Comparison of ENCODE assay signal across 29 mouse cellular contexts in the genomic region with DNA sequence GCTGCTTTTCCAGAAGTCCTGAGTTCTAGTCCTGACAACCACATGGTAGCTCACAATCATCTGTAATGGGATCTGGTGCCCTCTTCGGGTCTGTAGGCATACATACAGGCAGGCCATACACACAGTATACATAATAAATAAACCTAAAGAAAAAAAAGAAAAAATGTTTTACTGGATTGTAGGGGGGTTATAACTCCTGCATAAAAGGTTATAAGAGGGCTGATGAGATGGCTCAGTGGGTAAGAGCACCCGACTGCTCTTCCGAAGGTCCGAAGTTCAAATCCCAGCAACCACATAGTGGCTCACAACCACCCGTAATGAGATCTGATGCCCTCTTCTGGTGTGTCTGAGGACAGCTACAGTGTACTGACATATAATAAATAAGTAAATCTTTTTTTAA. TPM values are rescaled to one million over a fixed set of nuclear protein-coding genes. Genes with fewer than 3 reads are reported as not detected.
A peak's percentile ranks its signal among the peaks of the same experiment; 100 is the strongest.
DNase-seq lines count a peak whose midpoint lies in the region; ATAC-seq and TF ChIP-seq lines count a peak whose summit lies in the region.
"Not testable (repeated sequence)": the region's sequence is repeated elsewhere in the genome, so short reads cannot be mapped to it uniquely, and the experiment has no call there.
"Had no signal": no experiment of that assay in that cellular context is flagged by ENCODE, and none has a peak within 500 bp of the region (broad histone marks: within the 10 kb centered on the region; RNA-seq: fewer than 3 reads in every experiment).

No protein-coding gene starts in this region.

- H3K4me1 ChIP-seq in E14TG2a.4 (replicated peaks; ENCODE audit: low read depth, low read length): peaks cover 47% of the 10 kb centered on the region
- peaks cover 52% of the 10 kb centered on the region for H3K4me1 ChIP-seq in erythroblast, embryonic 14.5 days (ENCODE audit: control insufficient read depth)
- H3K4me1 ChIP-seq in liver, embryonic 13.5 days (replicated peaks): peaks cover 44% of the 10 kb centered on the region
- peaks cover 39% of the 10 kb centered on the region for H3K4me1 ChIP-seq in liver, embryonic 16.5 days (ENCODE audit: control insufficient read depth, low read depth, low read length)

- H3ac ChIP-seq in myocyte (ENCODE audit: control insufficient read depth, insufficient read length): not testable (repeated sequence)

- TF ChIP-seq POLR2A in myocyte (IDR thresholded peaks at IDR 0.05; ENCODE audit: insufficient read length, low read depth): not testable (repeated sequence)

- not testable (repeated sequence) for H3K27ac ChIP-seq in layer of hippocampus, adult 2 months; liver, embryonic 13.5 days; liver, embryonic 16.5 days (ENCODE audit: low read length)

- peaks cover 28% of the 10 kb centered on the region for H3K79me2 ChIP-seq in myocyte (ENCODE audit: control insufficient read depth, insufficient read depth)

- TF ChIP-seq CTCF in E14TG2a.4 (conservative IDR thresholded peaks at IDR 0.05; ENCODE audit: low read length): 0 out of 2 replicates have a peak, but pooled peaks have one; percentile 10
- 0 out of 2 replicates have a peak, but pooled peaks have one; percentile 30 for TF ChIP-seq CTCF in layer of hippocampus, adult 2 months (conservative IDR thresholded peaks at IDR 0.05)

- not testable (repeated sequence) for ATAC-seq in liver, embryonic 13.5 days (ENCODE audit: low read depth); liver, embryonic 16.5 days (ENCODE audit: low read depth)

- WGBS in liver, embryonic 13.5 days (ENCODE audit: insufficient replicate concordance): 77% methylated on average over 5 of the region's 5 CpGs
- 78% methylated on average over 5 of the region's 5 CpGs for WGBS in liver, embryonic 16.5 days (ENCODE audit: insufficient replicate concordance)

- H3K36me3 ChIP-seq in E14TG2a.4 (ENCODE audit: insufficient read depth, low read length): peaks cover 28% of the 10 kb centered on the region
- peaks cover 26% of the 10 kb centered on the region for H3K36me3 ChIP-seq in erythroblast, embryonic 14.5 days (ENCODE audit: control insufficient read depth)
- H3K36me3 ChIP-seq in liver, embryonic 13.5 days; liver, embryonic 16.5 days (ENCODE audit: control insufficient read depth, insufficient read depth); myocyte (ENCODE audit: control insufficient read depth, insufficient read depth): not testable (repeated sequence)

- peak; percentile 49 for DNase-seq in 416B (ENCODE audit: low read depth)
- DNase-seq in induced T-regulatory cell, adult 2 months (ENCODE audit: low read depth): peak; percentile 20
- not testable (repeated sequence) for DNase-seq in layer of hippocampus, adult 2 months (ENCODE audit: low spot score in 2 of 2); liver, embryonic 13.5 days

- H3K4me3 ChIP-seq in E14TG2a.4 (replicated peaks; ENCODE audit: low read length) (peak overlapping the region; percentile 95; the same call in 1 of the 2 replicates), myocyte (peak overlapping the region; percentile 92)
- peak overlapping the region; percentile 70 for H3K4me3 ChIP-seq in erythroblast, embryonic 14.5 days (replicated peaks)
- not testable (repeated sequence) for H3K4me3 ChIP-seq in layer of hippocampus, adult 2 months; liver, embryonic 16.5 days (ENCODE audit: low read depth, low read length)
- peak overlapping the region; percentile 89; the same call in 1 of the 2 replicates for H3K4me3 ChIP-seq in liver, embryonic 13.5 days (replicated peaks)

- not testable (repeated sequence) for H3K27me3 ChIP-seq in E14TG2a.4 (ENCODE audit: insufficient read depth, low read length); erythroblast, embryonic 14.5 days (ENCODE audit: control insufficient read depth); liver, embryonic 13.5 days; liver, embryonic 16.5 days (ENCODE audit: control insufficient read depth, insufficient read depth, low read depth, low read length); myocyte (ENCODE audit: control insufficient read depth, insufficient read depth, insufficient read length)

- peaks cover 35% of the 10 kb centered on the region for H3K9me3 ChIP-seq in E14TG2a.4 (ENCODE audit: low read length)
- H3K9me3 ChIP-seq in erythroblast, embryonic 14.5 days (ENCODE audit: control insufficient read depth, low read length); liver, embryonic 13.5 days (replicated peaks); liver, embryonic 16.5 days (replicated peaks; ENCODE audit: control insufficient read depth, low read length): not testable (repeated sequence)

- H3K9ac ChIP-seq in liver, embryonic 13.5 days; liver, embryonic 16.5 days (ENCODE audit: low read depth, low read length): not testable (repeated sequence)

- peak overlapping the region; percentile 98 for H3K4me2 ChIP-seq in liver, embryonic 13.5 days
- H3K4me2 ChIP-seq in liver, embryonic 16.5 days (ENCODE audit: low read depth, low read length): peak overlapping the region; percentile 94; the same call in 1 of the 2 replicates
- not testable (repeated sequence) for H3K4me2 ChIP-seq in myocyte (ENCODE audit: low read depth)

RNA-seq across cellular contexts. Expression of a gene that starts 1.2 kb away (rescaled TPM):
- 21.8 and 26.2 TPM in 2 replicates for polyA plus RNA-seq in erythroblast, embryonic 14.5 days (2012)
- total RNA-seq in layer of hippocampus, adult 2 months (2021): 100 to 1,000 TPM; 232 to 233 TPM
- polyA plus RNA-seq in liver, embryonic 13.5 days (2015; fragmentation: Nextera tagmentation; extraction: Ambion mirVana): 94.0 and 98.3 TPM in 2 replicates
- 83.0 and 83.2 TPM in 2 replicates for polyA plus RNA-seq in liver, embryonic 16.5 days (2015; fragmentation: Nextera tagmentation; extraction: Ambion mirVana)
- polyA plus RNA-seq in myocyte (2012; fragmentation: generic; extraction: Trizol): 122 TPM

RNA-seq across cellular contexts. Expression of a gene that starts 30.6 kb away (rescaled TPM):
- not detected in 2 replicates for polyA plus RNA-seq in erythroblast, embryonic 14.5 days (2012)
- not detected for total RNA-seq in layer of hippocampus, adult 2 months (2021)
- polyA plus RNA-seq in liver, embryonic 13.5 days (2015; fragmentation: Nextera tagmentation; extraction: Ambion mirVana): not detected in 2 replicates
- polyA plus RNA-seq in liver, embryonic 16.5 days (2015; fragmentation: Nextera tagmentation; extraction: Ambion mirVana): not detected in 2 replicates
- polyA plus RNA-seq in myocyte (2012; fragmentation: generic; extraction: Trizol): 1.1 TPM
- total RNA-seq: gastrocnemius, adult 2 months; gastrocnemius, postnatal 14 days; gastrocnemius, postnatal 4 days; heart, postnatal 10 days; heart, postnatal 36 days had no signal
- polyA plus RNA-seq: C2C12; embryonic facial prominence, embryonic 10.5 days; forebrain, embryonic 10.5 days; forebrain, embryonic 13.5 days; forebrain, embryonic 16.5 days; G1E; heart, embryonic 11.5 days; heart, embryonic 15.5 days; hindbrain, embryonic 10.5 days; hindbrain, embryonic 13.5 days; hindbrain, embryonic 16.5 days; inflammation-experienced regulatory T-cells, adult 6 months had no signal

RNA-seq across cellular contexts. Expression of a gene that starts 32.3 kb away (rescaled TPM):
- polyA plus RNA-seq in erythroblast, embryonic 14.5 days (2012): not detected in 2 replicates
- under 1 TPM; 0.46 to 0.54 TPM for total RNA-seq in layer of hippocampus, adult 2 months (2021)
- polyA plus RNA-seq in liver, embryonic 13.5 days (2015; fragmentation: Nextera tagmentation; extraction: Ambion mirVana): not detected in 2 replicates
- not detected in 2 replicates for polyA plus RNA-seq in liver, embryonic 16.5 days (2015; fragmentation: Nextera tagmentation; extraction: Ambion mirVana)
- polyA plus RNA-seq in myocyte (2012; fragmentation: generic; extraction: Trizol): 0.38 TPM
- total RNA-seq: adrenal gland, adult 2 months; adrenal gland, postnatal 14 days; adrenal gland, postnatal 4 days; G1E; gastrocnemius, adult 2 months; gastrocnemius, postnatal 14 days; gastrocnemius, postnatal 4 days; heart, adult 8-10 months; heart, postnatal 10 days; heart, postnatal 36 days had no signal
- polyA plus RNA-seq: C2C12; forebrain, embryonic 13.5 days; hindbrain, embryonic 10.5 days had no signal

RNA-seq across cellular contexts. Expression of a gene that starts 32.8 kb away (rescaled TPM):
- 1.2 and 2.4 TPM in 2 replicates for polyA plus RNA-seq in erythroblast, embryonic 14.5 days (2012)
- total RNA-seq in layer of hippocampus, adult 2 months (2021): 10 to 100 TPM; 37.1 to 44.4 TPM
- polyA plus RNA-seq in liver, embryonic 13.5 days (2015; fragmentation: Nextera tagmentation; extraction: Ambion mirVana): 4.6 and 5.7 TPM in 2 replicates
- polyA plus RNA-seq in liver, embryonic 16.5 days (2015; fragmentation: Nextera tagmentation; extraction: Ambion mirVana): 3.7 and 4.0 TPM in 2 replicates
- 12.8 TPM for polyA plus RNA-seq in myocyte (2012; fragmentation: generic; extraction: Trizol)

RNA-seq across cellular contexts. Expression of a gene that starts 40.8 kb away (rescaled TPM):
- 0.01 and 0.02 TPM in 2 replicates for polyA plus RNA-seq in erythroblast, embryonic 14.5 days (2012)
- total RNA-seq in layer of hippocampus, adult 2 months (2021): 10 to 100 TPM; 37.4 to 41.5 TPM
- polyA plus RNA-seq in liver, embryonic 13.5 days (2015; fragmentation: Nextera tagmentation; extraction: Ambion mirVana): 0.73 and 0.94 TPM in 2 replicates
- polyA plus RNA-seq in liver, embryonic 16.5 days (2015; fragmentation: Nextera tagmentation; extraction: Ambion mirVana): 2.7 and 3.0 TPM in 2 replicates
- not detected for polyA plus RNA-seq in myocyte (2012; fragmentation: generic; extraction: Trizol)
